Mouse (Mus musculus) CD4-positive naive resting alpha-beta T cell, adult 57 days (primary cell): ENCODE measurements around the gene Sertad4. TPM values are rescaled to one million over a fixed set of nuclear protein-coding genes. Genes with fewer than 3 reads are reported as not detected.

Source experiments
- total RNA-seq: library from RNA; stranded (reverse); gene quantifications from one replicate; pipeline ENCODE4 v1.2.4, GENCODE M21; 2023

Sertad4 gene
- 0.18 TPM for total RNA-seq

GRCm38 (mm10) chr1:192855474-192856230 is at the start of gene Sertad4:
Sertad4 (minus strand) TSS chr1:192855756.

Other genes starting within 250 kb of the Sertad4 start
- 5.7 TPM for gene Hhat, start 84.5 kb downstream of the Sertad4 start, total RNA-seq
- 1.4 TPM for gene Syt14, start 180.0 kb upstream of the Sertad4 start, total RNA-seq